ENCODE assay signal across 26 mouse cellular contexts in genomic region chr3:51371826-51372225, GRCm38 (mm10). TPM values are rescaled to one million over a fixed set of nuclear protein-coding genes. Genes with fewer than 3 reads are reported as not detected.
"Had no signal": no experiment of that assay in that cellular context is flagged by ENCODE, and none has a peak within 500 bp of the region (broad histone marks: within the 10 kb centered on the region; RNA-seq: fewer than 3 reads in every experiment).

No protein-coding gene starts in this region.

- H3K9ac ChIP-seq: embryonic facial prominence, embryonic 12.5 days; embryonic facial prominence, embryonic 13.5 days; embryonic facial prominence, embryonic 15.5 days; forebrain, embryonic 12.5 days; forebrain, embryonic 13.5 days; forebrain, embryonic 15.5 days; forebrain, postnatal 0 days had no signal

- H3K4me2 ChIP-seq: embryonic facial prominence, embryonic 12.5 days; embryonic facial prominence, embryonic 13.5 days; embryonic facial prominence, embryonic 15.5 days; forebrain, embryonic 12.5 days; forebrain, embryonic 13.5 days; forebrain, embryonic 15.5 days; heart, embryonic 11.5 days had no signal

- DNase-seq: cerebellum, postnatal 14 days; cerebellum, postnatal 25 days; cerebellum, postnatal 36 days; embryo, embryonic 11 days; forebrain, postnatal 0 days; gastrocnemius, adult 2 months; gastrocnemius, postnatal 10 days; gastrocnemius, postnatal 14 days; gastrocnemius, postnatal 25 days; gastrocnemius, postnatal 36 days; heart, adult 11 months; heart, adult 18-20 months; heart, adult 2 months had no signal

- H3K27ac ChIP-seq: embryonic facial prominence, embryonic 10.5 days; embryonic facial prominence, embryonic 12.5 days; embryonic facial prominence, embryonic 13.5 days; embryonic facial prominence, embryonic 15.5 days; forebrain, embryonic 10.5 days; forebrain, embryonic 12.5 days; forebrain, embryonic 13.5 days; forebrain, embryonic 15.5 days; heart, adult 2 months; heart, embryonic 10.5 days had no signal

- H3K4me1 ChIP-seq: embryonic facial prominence, embryonic 10.5 days; embryonic facial prominence, embryonic 12.5 days; embryonic facial prominence, embryonic 13.5 days; embryonic facial prominence, embryonic 15.5 days; forebrain, embryonic 10.5 days; forebrain, embryonic 12.5 days; forebrain, embryonic 13.5 days; forebrain, embryonic 15.5 days; heart, embryonic 10.5 days had no signal

- H3K9me3 ChIP-seq: embryonic facial prominence, embryonic 10.5 days; embryonic facial prominence, embryonic 12.5 days; embryonic facial prominence, embryonic 13.5 days; embryonic facial prominence, embryonic 15.5 days; forebrain, embryonic 15.5 days; heart, embryonic 10.5 days had no signal

- H3K36me3 ChIP-seq: embryonic facial prominence, embryonic 10.5 days; embryonic facial prominence, embryonic 12.5 days; embryonic facial prominence, embryonic 13.5 days; embryonic facial prominence, embryonic 15.5 days; forebrain, embryonic 10.5 days; forebrain, embryonic 12.5 days; forebrain, embryonic 15.5 days; heart, embryonic 10.5 days had no signal

- H3K4me3 ChIP-seq: embryonic facial prominence, embryonic 10.5 days; embryonic facial prominence, embryonic 12.5 days; embryonic facial prominence, embryonic 13.5 days; embryonic facial prominence, embryonic 15.5 days; erythroblast, embryonic 14.5 days; forebrain, embryonic 10.5 days; forebrain, embryonic 12.5 days; forebrain, embryonic 13.5 days; forebrain, embryonic 15.5 days; gastrocnemius, adult 2 months; heart, adult 2 months; heart, embryonic 10.5 days had no signal

- H3K27me3 ChIP-seq: embryonic facial prominence, embryonic 12.5 days; embryonic facial prominence, embryonic 13.5 days; embryonic facial prominence, embryonic 15.5 days; forebrain, embryonic 12.5 days; forebrain, embryonic 13.5 days; forebrain, embryonic 15.5 days had no signal

RNA-seq across cellular contexts. Expression of gene Mgarp, which starts 24.7 kb away (rescaled TPM):
- total RNA-seq: common myeloid progenitor, adult 5-6 weeks; gastrocnemius, adult 2 months; gastrocnemius, postnatal 25 days; granulocyte monocyte progenitor cell, adult 5-6 weeks had no signal
